Mouse (Mus musculus) G1E (cell line): ENCODE results near the gene Hdac10.

ENCODE experiments used
- CTCF ChIP-seq: IDR thresholded peaks from 2 replicates; pipeline ENCODE4 v1.5.1; 2012; ENCODE audit warnings: low read depth, low read length, inconsistent platforms, mixed read lengths
- TAL1 ChIP-seq: conservative IDR thresholded peaks from 2 replicates; pipeline ENCODE4 v1.6.1; 2012; ENCODE audit warnings: low read depth, low read length, inconsistent platforms, mixed read lengths

- no peak for TF ChIP-seq CTCF
- no peak for TF ChIP-seq TAL1
These were observed 20.2 kb upstream of the Hdac10 start for GRCm38 (mm10) chr15:89148496-89149270.
